Mouse (Mus musculus): ENCODE measurements around the gene Jkamp. TPM values are rescaled to one million over a fixed set of nuclear protein-coding genes. Genes with fewer than 3 reads are reported as not detected.

The Jkamp gene
- total RNA-seq (2023), result 10 to 100 TPM; 15.5 to 28.9 TPM

DNA sequence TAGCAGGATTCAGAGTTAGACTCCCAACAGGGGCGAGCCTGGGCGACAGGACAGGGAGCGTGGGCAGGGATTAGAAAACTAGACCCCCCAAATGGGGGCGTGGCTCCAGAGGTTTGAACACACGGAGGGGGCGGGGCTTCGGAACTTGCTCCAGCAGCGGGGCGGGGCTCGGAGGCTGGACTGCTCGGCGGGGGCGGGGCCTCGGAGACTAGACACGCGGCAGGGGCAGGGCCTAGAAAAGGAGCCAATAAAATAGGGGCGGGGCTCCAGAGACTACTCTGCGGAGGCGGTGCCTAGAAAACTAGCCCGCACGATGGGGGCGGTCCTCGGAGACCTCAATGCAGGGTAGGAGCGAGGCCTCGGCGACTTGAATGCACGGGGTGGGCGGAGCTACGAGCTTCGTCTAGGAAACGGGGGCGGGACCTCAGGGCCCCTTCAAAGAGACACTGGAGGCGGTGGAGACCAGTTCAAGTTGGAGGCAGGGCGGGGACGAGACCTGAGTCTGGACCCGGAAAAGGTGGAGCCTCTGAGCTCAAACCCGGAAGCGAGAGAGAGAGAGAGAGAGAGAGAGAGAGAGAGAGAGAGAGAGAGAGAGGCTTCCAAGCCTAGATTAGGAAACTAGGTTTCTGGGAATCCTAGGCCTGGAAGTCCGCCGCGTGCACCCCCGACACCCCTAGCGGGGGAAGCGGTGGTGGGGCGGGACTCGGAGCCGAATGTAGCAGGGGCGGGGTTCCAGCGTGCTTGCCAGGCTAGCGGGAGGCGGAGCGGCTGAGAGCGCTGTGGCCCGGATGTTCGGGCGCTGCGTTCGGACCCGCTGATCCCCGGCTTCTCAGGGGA, at the start of gene Jkamp, which contains the start of gene L3hypdh:
Jkamp (plus strand) TSS at position 261 of the 837 bp plus-strand sequence.
L3hypdh (minus strand) TSS at position 111 of the 837 bp plus-strand sequence.

GRCm38 (mm10) chr12:72070327-72071269, 14.8 kb upstream of the Jkamp start, which contains the start of gene Gpr135:
Gene Gpr135 (minus strand): TSS chr12:72071125.

Other genes with a start within 250 kb of the Jkamp start
- gene Gpr135, start 14.5 kb upstream of the Jkamp start, total RNA-seq (2023), result not detected
- gene L3hypdh, start 150 bp upstream of the Jkamp start, total RNA-seq (2023), result not detected
- gene Ccdc175, start 99.4 kb downstream of the Jkamp start, total RNA-seq (2023), result not detected

Measured in B cell, adult 67 days (primary cell).